ENCODE assay signal across 18 mouse cellular contexts in genomic region chr16:22136198-22136597, GRCm38 (mm10).
"Had no signal": no experiment of that assay in that cellular context is flagged by ENCODE, and none has a peak within 500 bp of the region (broad histone marks: within the 10 kb centered on the region; RNA-seq: fewer than 3 reads in every experiment).

No protein-coding gene starts in this region.

- H3K36me3 ChIP-seq: liver, embryonic 12.5 days; liver, embryonic 15.5 days; lung, embryonic 15.5 days; midbrain, embryonic 13.5 days had no signal

- H3K27me3 ChIP-seq: liver, embryonic 12.5 days; liver, embryonic 15.5 days; lung, embryonic 15.5 days; midbrain, embryonic 13.5 days had no signal

- DNase-seq: kidney, adult 2 months; kidney, postnatal 25 days; layer of hippocampus, postnatal 36 days; lung, adult 18-20 months; lung, postnatal 10 days; lung, postnatal 36 days; thymus, adult 18-20 months; thymus, postnatal 36 days had no signal

- H3K9me3 ChIP-seq: liver, embryonic 12.5 days; liver, embryonic 15.5 days; lung, embryonic 15.5 days; megakaryocyte, embryonic 14.5 days; midbrain, embryonic 13.5 days had no signal

- H3K4me1 ChIP-seq: liver, embryonic 12.5 days; lung, embryonic 15.5 days had no signal

- H3K9ac ChIP-seq: liver, embryonic 12.5 days; liver, embryonic 15.5 days; lung, embryonic 15.5 days; midbrain, embryonic 13.5 days had no signal

- H3K27ac ChIP-seq: kidney, postnatal 0 days; layer of hippocampus, adult 2 months; left cerebral cortex, adult 2 months; liver, embryonic 12.5 days; liver, embryonic 15.5 days; lung, embryonic 15.5 days; midbrain, embryonic 13.5 days; stomach, postnatal 0 days had no signal

- ATAC-seq: intestine, postnatal 0 days; liver, embryonic 12.5 days; midbrain, embryonic 13.5 days had no signal

- H3K4me3 ChIP-seq: layer of hippocampus, adult 2 months; left cerebral cortex, adult 2 months; liver, embryonic 12.5 days; liver, embryonic 15.5 days; lung, embryonic 15.5 days; megakaryocyte, embryonic 14.5 days; midbrain, embryonic 13.5 days had no signal

- H3K4me2 ChIP-seq: liver, embryonic 12.5 days; liver, embryonic 15.5 days; lung, embryonic 15.5 days; midbrain, embryonic 13.5 days had no signal
